Mouse (Mus musculus): ENCODE data around the gene Cryba1.

The Cryba1 gene

DNA sequence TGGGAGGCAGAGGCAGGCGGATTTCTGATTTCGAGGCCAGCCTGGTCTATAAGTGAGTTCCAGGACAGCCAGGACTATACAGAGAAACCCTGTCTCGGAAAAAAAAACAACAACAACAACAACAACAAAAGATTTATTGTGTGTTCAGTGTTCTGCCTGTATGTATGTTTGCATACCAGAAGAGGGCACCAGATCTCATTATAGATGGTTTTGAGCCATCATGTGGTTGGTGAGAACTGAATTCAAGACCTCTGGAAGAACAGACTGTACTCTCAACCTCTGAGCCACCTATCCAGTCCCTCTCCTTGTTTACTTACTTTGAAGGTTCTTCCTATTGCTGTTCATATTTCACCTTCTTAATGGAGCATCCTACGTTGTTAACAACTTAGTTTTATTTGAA lies 3.7 kb downstream of the Cryba1 start:
- no peak for DNase-seq (ENCODE audit: extremely low spot score, low read depth, low spot score)

DNA sequence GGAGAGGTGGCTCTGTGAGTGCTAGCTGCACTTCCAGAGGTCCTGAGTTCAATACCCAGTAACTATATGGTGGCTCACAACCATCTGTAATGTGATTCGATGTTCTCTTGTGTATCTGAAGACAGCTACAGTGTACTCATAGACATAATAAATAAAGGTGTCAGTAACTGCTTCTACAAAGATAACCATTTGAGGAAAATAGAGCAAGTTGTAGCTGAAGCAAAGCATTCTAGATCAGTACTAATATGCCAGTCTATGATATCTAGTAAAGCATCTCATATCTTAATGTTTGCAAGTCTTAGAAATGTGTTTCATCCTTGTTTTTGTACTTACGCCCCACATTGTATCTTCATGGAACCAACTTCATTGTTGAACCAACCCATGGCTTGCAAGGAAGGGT lies 6.0 kb downstream of the Cryba1 start:
- no peak for DNase-seq (ENCODE audit: extremely low spot score, low read depth, low spot score)

GRCm38 (mm10) chr11:77713736-77714135 lies 11.3 kb downstream of the Cryba1 start:
- no peak for DNase-seq (ENCODE audit: extremely low spot score, low read depth, low spot score)

DNA sequence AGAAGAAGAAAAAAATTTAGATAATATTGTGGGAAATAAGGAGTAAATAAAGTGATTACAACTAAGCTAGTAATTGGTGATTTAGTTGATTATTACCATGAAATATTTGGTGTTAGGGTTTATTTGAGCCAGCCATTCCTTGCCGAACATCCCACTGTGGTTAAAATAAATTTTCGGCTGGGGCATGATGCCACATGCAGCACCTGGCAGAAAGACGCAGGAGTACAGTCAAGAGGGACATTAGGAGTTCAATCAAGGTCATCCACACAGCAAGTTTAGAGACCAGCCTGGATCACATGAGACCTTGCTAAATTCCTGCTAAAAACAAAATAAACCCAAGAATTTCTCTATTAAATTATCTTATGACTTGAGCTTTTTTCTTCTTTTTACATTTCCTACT lies 16.0 kb downstream of the Cryba1 start:
- no peak for DNase-seq (ENCODE audit: extremely low spot score, low read depth, low spot score)

DNA sequence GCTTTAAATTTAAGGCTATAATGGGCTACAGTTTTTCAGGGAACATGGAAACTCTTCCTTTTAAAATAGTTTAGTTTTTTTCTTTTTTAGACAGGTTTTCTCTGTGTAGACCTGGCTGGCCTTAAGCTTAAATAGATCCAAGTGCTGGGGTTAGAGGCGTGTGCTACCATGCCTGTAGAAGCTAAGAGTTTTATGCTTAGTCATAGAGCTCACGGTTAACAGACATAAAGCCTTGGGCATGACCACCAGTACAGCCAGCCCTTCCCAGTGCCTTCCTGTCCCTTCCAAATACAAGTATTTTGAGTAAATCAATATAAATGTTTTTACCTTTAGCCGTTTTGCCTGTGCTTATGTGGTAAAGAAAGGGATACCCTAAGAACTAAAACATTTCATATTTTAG lies 19.2 kb downstream of the Cryba1 start:
- DNase-seq (ENCODE audit: extremely low spot score, low read depth, low spot score) = no peak

DNA sequence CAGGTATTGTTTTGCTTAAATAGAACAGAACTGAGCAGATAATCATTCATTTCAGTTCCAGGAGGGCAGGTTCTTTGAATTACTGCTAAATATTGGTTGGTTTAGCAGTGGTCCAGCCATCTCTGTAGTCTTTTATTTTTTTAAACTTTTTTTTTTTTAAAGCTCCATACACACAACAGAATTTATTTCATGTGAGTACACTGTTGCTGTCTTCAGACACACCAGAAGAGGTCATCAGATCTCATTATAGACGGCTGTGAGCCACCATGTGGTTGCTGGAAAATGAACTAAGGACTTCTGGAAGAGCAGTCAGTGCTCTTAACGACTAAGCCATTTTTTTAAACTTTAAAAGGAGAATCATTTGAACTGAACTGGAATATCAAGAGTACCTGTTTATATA lies 27.9 kb downstream of the Cryba1 start:
- DNase-seq (ENCODE audit: extremely low spot score, low read depth, low spot score) = no peak

DNA sequence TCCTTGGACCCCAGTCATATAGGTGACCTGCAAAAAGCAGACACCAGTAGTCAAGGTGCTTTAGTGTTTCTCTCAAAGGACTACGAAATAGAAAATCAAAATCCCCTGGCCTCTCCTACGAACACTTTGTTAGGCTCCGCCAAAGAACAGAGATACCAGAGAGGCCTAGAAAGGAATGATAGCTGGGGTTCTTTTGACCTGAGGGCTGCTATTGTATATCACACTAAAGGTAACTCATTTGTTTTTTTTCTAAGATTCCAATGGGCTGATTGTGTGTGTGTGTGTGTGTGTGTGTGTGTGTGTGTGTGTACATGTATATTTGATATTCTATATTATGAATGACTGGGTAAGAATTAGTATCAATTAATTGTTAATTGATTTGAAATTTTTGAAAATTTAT lies 32.1 kb downstream of the Cryba1 start:
- DNase-seq (ENCODE audit: extremely low spot score, low read depth, low spot score) = no peak

DNA sequence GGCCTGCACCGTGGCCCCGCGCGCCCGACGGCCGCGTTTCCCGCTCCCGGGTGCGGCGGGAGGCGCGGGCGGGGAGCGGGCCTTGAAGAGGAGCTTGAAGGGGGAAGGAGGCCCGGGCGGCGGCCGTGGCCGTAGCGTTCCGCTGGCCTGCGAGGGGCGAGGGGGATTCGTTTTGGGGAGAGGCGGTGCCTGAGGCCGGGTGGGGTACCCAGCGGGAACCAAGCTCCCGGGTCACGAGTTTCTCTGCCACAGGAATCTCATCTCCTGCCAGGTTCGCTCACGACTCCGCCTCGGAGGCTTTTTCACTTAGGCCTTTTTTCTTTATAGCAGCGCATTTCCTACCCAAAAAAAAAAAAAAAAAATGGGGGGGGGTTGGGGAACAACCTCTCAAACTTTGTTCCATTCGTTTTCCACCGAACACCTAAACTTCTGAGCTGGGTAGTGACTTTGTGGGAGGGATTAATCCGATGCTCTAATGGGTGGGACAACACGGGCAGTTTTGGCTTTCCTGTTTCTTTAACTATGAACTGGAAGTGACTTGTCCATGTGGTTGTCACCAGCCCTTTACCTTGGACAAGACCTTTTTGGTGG lies 37.4 kb downstream of the Cryba1 start:
- no peak for DNase-seq (ENCODE audit: extremely low spot score, low read depth, low spot score)

DNA sequence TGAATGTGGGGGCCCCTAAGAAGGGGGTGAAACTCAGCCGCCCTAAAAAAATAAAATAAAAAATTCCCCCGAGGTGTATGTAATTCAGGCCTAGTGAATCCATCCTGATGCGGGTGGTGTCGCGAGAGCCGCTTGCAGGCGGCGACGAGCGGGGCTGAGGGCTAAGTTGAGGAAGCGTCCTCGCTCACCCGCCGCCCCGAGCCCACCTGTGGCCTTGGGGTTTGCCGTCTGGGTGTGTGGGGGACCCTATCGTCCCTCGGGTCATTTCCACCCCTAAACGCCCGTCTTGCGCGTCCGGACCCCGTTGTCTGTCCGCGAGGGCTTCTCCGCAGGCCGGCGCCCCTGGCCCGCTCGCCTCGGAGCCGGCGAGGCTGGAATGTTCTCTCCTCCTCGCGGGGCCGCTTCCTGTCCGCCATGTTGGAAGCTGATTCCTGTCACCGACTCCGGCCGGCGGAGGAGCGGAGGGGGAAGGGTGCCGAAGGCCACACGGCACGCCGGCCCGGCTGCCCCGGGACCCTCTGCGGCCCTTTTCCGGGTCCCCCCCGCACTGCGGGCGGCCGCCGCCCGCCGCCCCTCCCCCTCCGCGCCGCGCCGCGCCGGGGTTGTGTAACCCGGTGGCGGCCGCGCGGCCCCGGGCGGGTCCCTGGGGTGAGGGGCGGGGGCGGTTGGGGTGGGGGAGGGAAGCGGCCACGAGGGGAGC lies 38.1 kb downstream of the Cryba1 start:
- DNase-seq (ENCODE audit: extremely low spot score, low read depth, low spot score) = no peak

GRCm38 (mm10) chr11:77686346-77686840 lies 38.7 kb downstream of the Cryba1 start:
- no peak for DNase-seq (ENCODE audit: extremely low spot score, low read depth, low spot score)

DNA sequence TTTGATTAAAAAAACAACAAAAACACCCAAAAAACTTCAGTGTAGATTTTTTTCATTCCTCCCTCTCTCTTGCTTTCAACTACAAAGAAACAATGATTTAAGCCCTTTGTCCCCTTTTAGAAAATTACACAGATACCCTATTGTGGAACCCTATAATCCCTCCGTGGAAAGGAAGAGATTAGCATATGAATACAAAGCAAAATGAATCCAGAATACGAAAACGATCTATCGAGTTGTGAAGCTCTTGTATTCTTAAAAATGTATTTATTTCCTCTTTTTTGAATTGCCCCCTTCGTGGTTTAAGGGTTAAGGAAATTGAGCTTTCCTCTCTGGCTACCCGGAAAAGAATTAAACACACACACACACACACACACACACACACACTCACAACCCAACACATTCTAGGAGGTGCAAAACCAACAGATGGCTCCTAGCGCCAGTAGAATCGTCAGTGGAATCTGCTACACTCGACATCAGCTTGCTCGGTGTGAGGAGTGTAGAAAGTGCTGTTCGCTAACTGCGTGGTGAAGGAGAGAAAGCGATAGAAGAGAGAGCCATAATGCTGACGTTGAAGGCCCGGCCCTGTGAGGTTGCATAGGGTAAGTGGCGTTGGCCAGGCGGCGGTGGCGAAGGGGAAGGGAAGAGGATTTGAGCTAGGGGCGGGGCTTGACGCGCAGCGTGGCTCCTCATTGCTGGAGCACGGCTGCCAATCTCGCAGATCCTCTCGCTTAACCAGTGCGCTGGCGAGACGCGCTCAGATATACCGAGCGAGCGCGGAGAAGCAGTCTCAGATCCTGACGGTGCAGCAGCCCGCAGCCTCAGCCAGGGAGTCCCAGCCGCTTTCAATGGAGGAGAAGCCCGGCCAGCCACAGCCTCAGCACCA lies 39.5 kb downstream of the Cryba1 start, which contains the start of gene Nufip2:
Gene Nufip2 (plus strand): TSS at position 773 of the 883 bp plus-strand sequence.
- DNase-seq (ENCODE audit: extremely low spot score, low read depth, low spot score) = peak; percentile 90

DNA sequence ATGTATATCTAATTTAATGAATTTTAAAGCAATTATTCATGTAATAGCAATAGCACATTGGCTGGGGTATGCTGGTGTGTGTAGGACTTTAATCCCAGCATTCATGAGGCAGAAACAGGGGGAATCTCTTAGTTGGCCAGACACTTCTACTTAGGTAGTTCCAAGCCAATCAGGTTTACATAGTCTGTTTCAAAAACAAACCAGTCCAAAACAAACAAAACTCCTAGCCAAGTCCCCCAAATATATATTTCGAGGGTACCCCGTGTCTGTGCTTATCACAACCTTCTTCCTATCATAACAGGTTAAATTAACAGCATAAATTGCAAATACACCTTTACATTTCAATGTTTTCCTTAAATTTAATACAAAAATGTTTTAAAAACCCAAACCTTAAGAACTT lies 40.2 kb downstream of the Cryba1 start:
- DNase-seq (ENCODE audit: extremely low spot score, low read depth, low spot score) = no peak

DNA sequence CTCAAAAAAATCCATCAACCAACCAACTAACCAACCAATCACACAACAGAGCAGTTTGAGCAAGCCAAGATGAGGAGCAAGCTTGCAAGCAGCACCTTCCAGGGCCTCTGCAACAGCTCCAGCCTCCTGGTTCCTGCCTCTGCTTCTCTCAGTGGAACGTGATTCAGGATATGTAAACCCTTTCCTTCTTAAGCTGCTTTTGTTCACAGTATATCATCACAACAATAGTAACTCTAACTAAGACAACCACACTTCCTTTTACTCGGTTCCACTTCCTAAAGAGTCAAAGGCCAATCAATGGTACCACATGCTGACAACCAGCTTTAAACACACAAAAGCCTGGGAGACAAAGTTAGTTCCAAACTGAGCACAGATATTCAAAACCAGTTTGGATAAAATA lies 45.1 kb downstream of the Cryba1 start:
- no peak for DNase-seq (ENCODE audit: extremely low spot score, low read depth, low spot score)

DNA sequence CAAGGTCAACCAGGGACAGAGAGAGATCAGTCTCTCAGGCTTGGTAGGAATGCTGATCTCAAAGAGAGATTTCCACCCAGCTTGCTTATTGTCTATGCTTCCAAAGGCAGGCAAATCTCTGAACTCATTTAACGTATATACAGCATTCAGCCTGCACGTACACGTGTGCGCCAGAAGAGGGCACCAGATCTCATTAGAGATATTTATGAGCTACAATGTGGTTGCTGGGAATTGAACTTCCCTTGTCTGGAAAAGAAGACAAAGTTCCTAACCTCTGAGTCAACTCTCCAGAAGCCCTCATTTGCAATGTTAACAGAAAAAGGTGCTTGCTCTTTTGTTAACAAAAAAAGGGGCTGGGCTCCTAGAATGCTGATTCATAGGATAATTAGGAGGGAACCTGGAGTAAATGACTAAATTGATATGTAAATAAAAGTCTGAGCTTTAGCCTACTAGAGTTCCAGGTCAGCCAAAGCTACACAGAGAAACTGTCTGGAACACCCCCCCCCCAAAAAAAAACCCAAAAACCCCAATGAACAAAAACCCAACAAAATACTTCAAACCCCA lies 51.6 kb downstream of the Cryba1 start:
- no peak for DNase-seq (ENCODE audit: extremely low spot score, low read depth, low spot score)

- DNase-seq (ENCODE audit: extremely low spot score, low read depth, low spot score) = no peak
Observed at GRCm38 (mm10) chr11:77672746-77673145, 52.3 kb downstream of the Cryba1 start.
